Mouse (Mus musculus): ENCODE results near the gene Tex33. TPM values are rescaled to one million over a fixed set of nuclear protein-coding genes. Genes with fewer than 3 reads are reported as not detected.

The Tex33 gene
- not detected for total RNA-seq (2021)

- no peak for DNase-seq (ENCODE audit: low spot score in 2 of 2)
- intact Hi-C loops (cut with DNase I) = no loop called here
Measured at GRCm38 (mm10) chr15:78395478-78395962, at the start of gene Tex33. TSS of gene Tex33 (minus strand) at chr15:78395912.

- intact Hi-C loops (cut with DNase I) = loop anchor here (10.0 kb wide), 1 partner anchor 301 kb away; no protein-coding TSS in a partner anchor
- no peak for DNase-seq (ENCODE audit: low spot score in 2 of 2)
Measured at GRCm38 (mm10) chr15:78443857-78444256, 48.1 kb upstream of the Tex33 start.

GRCm38 (mm10) chr15:78442231-78442630 lies 46.5 kb upstream of the Tex33 start:
- intact Hi-C loops (cut with DNase I) = loop anchor here (10.0 kb wide), 1 partner anchor 303 kb away; no protein-coding TSS in a partner anchor
- DNase-seq (ENCODE audit: low spot score in 2 of 2) = no peak

- intact Hi-C loops (cut with DNase I) = loop anchor here (5.0 to 10.0 kb wide), 3 partner anchors 103 to 654 kb away; partner anchors contain the start of genes Eif3d and Sstr3
- no peak for DNase-seq (ENCODE audit: low spot score in 2 of 2)
Measured at GRCm38 (mm10) chr15:78438973-78439372, 43.3 kb upstream of the Tex33 start.

- no peak for DNase-seq (ENCODE audit: low spot score in 2 of 2)
- intact Hi-C loops (cut with DNase I) = loop anchor here (5.0 to 10.0 kb wide), 3 partner anchors 104 to 654 kb away; partner anchors contain the start of genes Eif3d and Sstr3
Measured at GRCm38 (mm10) chr15:78438505-78438904, 42.8 kb upstream of the Tex33 start.

- intact Hi-C loops (cut with DNase I) = loop anchor here (5.0 to 10.0 kb wide), 3 partner anchors 104 to 653 kb away; partner anchors contain the start of genes Eif3d and Sstr3
- DNase-seq (ENCODE audit: low spot score in 2 of 2) = no peak
Measured at GRCm38 (mm10) chr15:78438018-78438394, 42.3 kb upstream of the Tex33 start.

GRCm38 (mm10) chr15:78437237-78438017 lies 41.7 kb upstream of the Tex33 start:
- intact Hi-C loops (cut with DNase I) = loop anchor here (5.0 to 10.0 kb wide), 3 partner anchors 105 to 653 kb away; partner anchors contain the start of genes Eif3d and Sstr3
- peak; percentile 76 to 84 for DNase-seq (ENCODE audit: low spot score in 2 of 2)

- peak; percentile 87 to 90 for DNase-seq (ENCODE audit: low spot score in 2 of 2)
- intact Hi-C loops (cut with DNase I) = loop anchor here (5.0 to 10.0 kb wide), 3 partner anchors 106 to 652 kb away; partner anchors contain the start of genes Eif3d and Sstr3
Measured at GRCm38 (mm10) chr15:78436380-78437192, 40.9 kb upstream of the Tex33 start.

- no peak for DNase-seq (ENCODE audit: low spot score in 2 of 2)
- intact Hi-C loops (cut with DNase I) = loop anchor here (5.0 to 10.0 kb wide), 3 partner anchors 107 to 651 kb away; partner anchors contain the start of genes Eif3d and Sstr3
Measured at GRCm38 (mm10) chr15:78435681-78436080, 40.0 kb upstream of the Tex33 start.

GRCm38 (mm10) chr15:78434896-78435520 lies 39.3 kb upstream of the Tex33 start:
- intact Hi-C loops (cut with DNase I) = loop anchor here (5.0 to 10.0 kb wide), 3 partner anchors 107 to 650 kb away; partner anchors contain the start of genes Eif3d and Sstr3
- no peak for DNase-seq (ENCODE audit: low spot score in 2 of 2)

GRCm38 (mm10) chr15:78431541-78432121 lies 35.9 kb upstream of the Tex33 start:
- intact Hi-C loops (cut with DNase I) = loop anchor here (10.0 kb wide), 2 partner anchors 457 to 647 kb away; partner anchors contain the start of gene Eif3d
- no peak for DNase-seq (ENCODE audit: low spot score in 2 of 2)

- no peak for DNase-seq (ENCODE audit: low spot score in 2 of 2)
- intact Hi-C loops (cut with DNase I) = loop anchor here (10.0 kb wide), 2 partner anchors 456 to 646 kb away; partner anchors contain the start of gene Eif3d
Measured at GRCm38 (mm10) chr15:78430874-78431273, 35.2 kb upstream of the Tex33 start.

- intact Hi-C loops (cut with DNase I) = loop anchor here (10.0 kb wide), 2 partner anchors 455 to 645 kb away; partner anchors contain the start of gene Eif3d
- DNase-seq (ENCODE audit: low spot score in 2 of 2) = no peak
Measured at GRCm38 (mm10) chr15:78429871-78430622, 34.3 kb upstream of the Tex33 start.

GRCm38 (mm10) chr15:78429139-78429459 lies 33.4 kb upstream of the Tex33 start:
- DNase-seq (ENCODE audit: low spot score in 2 of 2) = no peak
- intact Hi-C loops (cut with DNase I) = no loop called here

GRCm38 (mm10) chr15:78428391-78429138 lies 32.9 kb upstream of the Tex33 start, which contains the start of gene Kctd17:
TSS of gene Kctd17 (plus strand) at chr15:78428564.
- peak; percentile 87 to 90 for DNase-seq (ENCODE audit: low spot score in 2 of 2)
- intact Hi-C loops (cut with DNase I) = no loop called here

GRCm38 (mm10) chr15:78425230-78425629 lies 29.5 kb upstream of the Tex33 start:
- intact Hi-C loops (cut with DNase I) = no loop called here
- DNase-seq (ENCODE audit: low spot score in 2 of 2) = no peak

- intact Hi-C loops (cut with DNase I) = loop anchor here (5.0 kb wide), 1 partner anchor 167 kb away; no protein-coding TSS in a partner anchor
- no peak for DNase-seq (ENCODE audit: low spot score in 2 of 2)
Measured at GRCm38 (mm10) chr15:78424507-78424906, 28.8 kb upstream of the Tex33 start.
